Mouse (Mus musculus) MEL (cell line): Measurements from ENCODE around the gene Slamf8. TPM values are rescaled to one million over a fixed set of nuclear protein-coding genes. Genes with fewer than 3 reads are reported as not detected.

Experiments used
- DNase-seq: peaks from one replicate; pipeline ENCODE4 v3.0.0; 2011; ENCODE audit warnings: low read depth, low spot score
- H3K27ac ChIP-seq: 2 replicates; pipeline ENCODE4 v1.5.1; 2012; ENCODE audit warnings: low read depth, mild to moderate bottlenecking, control low read depth, low read length, moderate library complexity; ENCODE audit not compliant: control insufficient read depth
- H3K27me3 ChIP-seq, 2 experiments: fragments of 150-350 bp in 1 of 2; sonication (generic) in 1 of 2; 2 replicates each; pipeline ENCODE4 v1.6.1; 2012; ENCODE audit warnings: low read length in 2 of 2, mild to moderate bottlenecking in 2 of 2, improper control_type of control experiment in 1 of 2, moderate library complexity in 1 of 2; ENCODE audit not compliant: insufficient read depth in 2 of 2, control insufficient read depth in 1 of 2
- H3K36me3 ChIP-seq, 2 experiments: 2 replicates each; pipeline ENCODE4 v1.6.1; 2012 to 2014; ENCODE audit warnings: low read length in 2 of 2, improper control_type of control experiment in 1 of 2, inconsistent platforms in 1 of 2, mild to moderate bottlenecking in 1 of 2; ENCODE audit not compliant: insufficient read depth in 2 of 2, control insufficient read depth in 1 of 2
- H3K4me1 ChIP-seq, 2 experiments: fragments of 150-350 bp in 1 of 2; sonication (generic) in 1 of 2; 2 replicates each; pipeline ENCODE4 v1.6.1; 2012; ENCODE audit warnings: low read length in 2 of 2, improper control_type of control experiment in 1 of 2, mild to moderate bottlenecking in 1 of 2; ENCODE audit not compliant: insufficient read depth in 2 of 2, control insufficient read depth in 1 of 2
- H3K4me3 ChIP-seq, 2 experiments: fragments of 150-350 bp in 1 of 2; sonication (generic) in 1 of 2; 2 replicates each; pipeline ENCODE4 v1.5.1; 2012; ENCODE audit warnings: low read depth in 2 of 2, low read length in 2 of 2, mild to moderate bottlenecking in 2 of 2, moderate library complexity in 2 of 2, control low read depth in 1 of 2, improper control_type of control experiment in 1 of 2; ENCODE audit not compliant: control insufficient read depth in 1 of 2, insufficient read depth in 1 of 2
- H3K79me2 ChIP-seq: 2 replicates; pipeline ENCODE4 v1.6.1; 2012; ENCODE audit warnings: mild to moderate bottlenecking, low read length, moderate library complexity; ENCODE audit not compliant: control insufficient read depth, poor library complexity, insufficient read depth
- H3K9ac ChIP-seq: 2 replicates; pipeline ENCODE4 v1.6.1; 2012; ENCODE audit warnings: low read depth, mild to moderate bottlenecking, control low read depth, low read length, moderate library complexity; ENCODE audit not compliant: control insufficient read depth, poor library complexity, severe bottlenecking
- H3K9me3 ChIP-seq: fragments of 150-350 bp; sonication (generic); replicated peaks from 2 replicates; pipeline ENCODE4 v1.6.1; 2012; ENCODE audit warnings: mild to moderate bottlenecking, low read length, improper control_type of control experiment, moderate library complexity; ENCODE audit not compliant: insufficient read depth
- CHD2 ChIP-seq: IDR thresholded peaks from 2 replicates; pipeline ENCODE4 v1.6.1; 2011; ENCODE audit warnings: low read length, improper control_type of control experiment
- CTCF ChIP-seq, 3 experiments: IDR thresholded peaks in 2 of 3; conservative IDR thresholded peaks in 1 of 3; 2 replicates each; pipeline ENCODE4 v1.5.1; 2011 to 2012; ENCODE audit warnings: low read length in 3 of 3, low read depth in 2 of 3, mild to moderate bottlenecking in 2 of 3, improper control_type of control experiment in 1 of 3, inconsistent platforms in 1 of 3, mixed read lengths in 1 of 3, moderate library complexity in 1 of 3; ENCODE audit not compliant: control insufficient read depth in 1 of 3, insufficient read depth in 1 of 3, poor library complexity in 1 of 3, severe bottlenecking in 1 of 3
- E2F4 ChIP-seq: IDR thresholded peaks from 2 replicates; pipeline ENCODE4 v1.6.1; 2011; ENCODE audit warnings: low read depth, low read length, improper control_type of control experiment, borderline replicate concordance
- ELF1 ChIP-seq: IDR thresholded peaks from 2 replicates; pipeline ENCODE4 v1.6.1; 2014; ENCODE audit warnings: low read depth, mild to moderate bottlenecking, inconsistent platforms, low read length, improper control_type of control experiment, moderate library complexity
- EP300 ChIP-seq, 2 experiments: IDR thresholded peaks; 2 replicates each; pipeline ENCODE4 v1.6.1; 2011; ENCODE audit warnings: improper control_type of control experiment in 2 of 2, low read length in 2 of 2, low read depth in 1 of 2, mild to moderate bottlenecking in 1 of 2
- ETS1 ChIP-seq: IDR thresholded peaks from 2 replicates; pipeline ENCODE4 v1.6.1; 2012; ENCODE audit warnings: low read depth, mild to moderate bottlenecking, inconsistent platforms, low read length, improper control_type of control experiment, moderate library complexity
- GABPA ChIP-seq: IDR thresholded peaks from 2 replicates; pipeline ENCODE4 v1.6.1; 2012; ENCODE audit warnings: low read depth, mild to moderate bottlenecking, inconsistent platforms, low read length, improper control_type of control experiment, moderate library complexity
- KAT2A ChIP-seq: conservative IDR thresholded peaks from 2 replicates; pipeline ENCODE4 v1.6.1; 2012; ENCODE audit warnings: low read depth, low read length, improper control_type of control experiment, inconsistent platforms
- NELFE ChIP-seq: IDR thresholded peaks from 2 replicates; pipeline ENCODE4 v1.6.1; 2011; ENCODE audit warnings: low read depth, low read length, improper control_type of control experiment
- POLR2A ChIP-seq, 2 experiments: IDR thresholded peaks; 2 replicates each; pipeline ENCODE4 v1.6.1; 2011 to 2012; ENCODE audit warnings: low read length in 2 of 2, mild to moderate bottlenecking in 2 of 2, control low read depth in 1 of 2, improper control_type of control experiment in 1 of 2, low read depth in 1 of 2, moderate library complexity in 1 of 2; ENCODE audit not compliant: control insufficient read depth in 1 of 2, insufficient read depth in 1 of 2, poor library complexity in 1 of 2
- POLR2AphosphoS2 ChIP-seq: IDR thresholded peaks from 2 replicates; pipeline ENCODE4 v1.6.1; 2011; ENCODE audit warnings: low read length, improper control_type of control experiment
- SIN3A ChIP-seq: IDR thresholded peaks from 2 replicates; pipeline ENCODE4 v1.6.1; 2012; ENCODE audit warnings: low read length, improper control_type of control experiment, inconsistent platforms
- TAL1 ChIP-seq: IDR thresholded peaks from 2 replicates; pipeline ENCODE4 v1.6.1; 2012; ENCODE audit warnings: mild to moderate bottlenecking, inconsistent platforms, low read length, moderate library complexity, mixed read lengths
- TBP ChIP-seq: IDR thresholded peaks from 2 replicates; pipeline ENCODE4 v1.8.0; 2011; ENCODE audit warnings: low read depth, low read length, improper control_type of control experiment
- TCF12 ChIP-seq: IDR thresholded peaks from 2 replicates; pipeline ENCODE4 v1.6.1; 2014; ENCODE audit warnings: low read depth, mild to moderate bottlenecking, inconsistent platforms, low read length, improper control_type of control experiment, moderate library complexity
- UBTF ChIP-seq: IDR thresholded peaks from 2 replicates; pipeline ENCODE4 v1.6.1; 2012; ENCODE audit warnings: low read depth, mild to moderate bottlenecking, inconsistent platforms, low read length, improper control_type of control experiment, moderate library complexity, borderline replicate concordance; ENCODE audit not compliant: insufficient read depth
- ZC3H11A ChIP-seq: IDR thresholded peaks from 2 replicates; pipeline ENCODE4 v1.6.1; 2012; ENCODE audit warnings: low read depth, mild to moderate bottlenecking, inconsistent platforms, low read length, improper control_type of control experiment
- ZKSCAN1 ChIP-seq: IDR thresholded peaks from 2 replicates; pipeline ENCODE4 v1.6.1; 2012; ENCODE audit warnings: low read depth, mild to moderate bottlenecking, inconsistent platforms, low read length, improper control_type of control experiment, moderate library complexity
- ZMIZ1 ChIP-seq: IDR thresholded peaks from 2 replicates; pipeline ENCODE4 v1.6.1; 2012; ENCODE audit warnings: low read depth, mild to moderate bottlenecking, inconsistent platforms, low read length, improper control_type of control experiment, moderate library complexity
- polyA plus RNA-seq, 2 experiments: library from polyadenylated mRNA; stranded (reverse) in 1 of 2; unstranded in 1 of 2; fragments of >175 nt in 1 of 2; fragments of >200 nt in 1 of 2; gene quantifications; 2 replicates each; pipeline versions ENCODE4 v1.2.1 to v1.2.4; 2012; ENCODE audit warnings: low replicate concordance in 2 of 2, low read depth in 1 of 2; ENCODE audit not compliant: insufficient read length in 2 of 2, insufficient read depth in 1 of 2, missing spikeins in 1 of 2
- total RNA-seq: library from RNA; depleted of rRNA; stranded (reverse); fragments of 300-350 nt; gene quantifications from 2 replicates; pipeline ENCODE4 v1.2.3, GENCODE M21; 2012

The Slamf8 gene
- total and polyA plus RNA-seq, 3 experiments = not detected

- H3K36me3 ChIP-seq = no peaks in the 10 kb centered on the region
- no peak overlapping the region for H3K9ac ChIP-seq
- no peaks in the 10 kb centered on the region for H3K4me1 ChIP-seq
- no peak for DNase-seq
- peaks cover 0 to 2% of the 10 kb centered on the region in 2 experiments; a peak in 1 of 4 replicates for H3K27me3 ChIP-seq
- no peaks in the 10 kb centered on the region for H3K79me2 ChIP-seq
- no peak overlapping the region for H3K4me3 ChIP-seq
- TF ChIP-seq TAL1 (no peak), UBTF (no peak), GABPA (no peak), POLR2A (IDR thresholded peaks at IDR 0.05; ENCODE audit: control insufficient read depth in 1 of 2, insufficient read depth in 1 of 2, low read depth in 1 of 2, low read length in 2 of 2, poor library complexity in 1 of 2) (no peak), EP300 (IDR thresholded peaks at IDR 0.05; ENCODE audit: low read depth in 1 of 2, low read length in 2 of 2) (no peak), ZC3H11A (no peak), TCF12 (no peak), CHD2 (no peak)
- TF ChIP-seq, all 39 proteins: peak for 0
- no peak overlapping the region for H3K27ac ChIP-seq
- H3K9me3 ChIP-seq = no peaks in the 10 kb centered on the region
Measured at GRCm38 (mm10) chr1:172616537-172617300, 26.4 kb upstream of the Slamf8 start.

- no peak overlapping the region for H3K9ac ChIP-seq
- peaks cover 0 to 2% of the 10 kb centered on the region in 2 experiments; a peak in 1 of 4 replicates for H3K27me3 ChIP-seq
- no peaks in the 10 kb centered on the region for H3K9me3 ChIP-seq
- no peaks in the 10 kb centered on the region for H3K36me3 ChIP-seq
- H3K4me3 ChIP-seq = no peak overlapping the region
- no peaks in the 10 kb centered on the region for H3K79me2 ChIP-seq
- no peak overlapping the region for H3K27ac ChIP-seq
- DNase-seq = no peak
- no peaks in the 10 kb centered on the region for H3K4me1 ChIP-seq
- no peak for TF ChIP-seq NELFE
- no peak for TF ChIP-seq ETS1
- TF ChIP-seq ZMIZ1 = no peak
- TF ChIP-seq CTCF (IDR thresholded peaks at IDR 0.05 in 2 of 3, conservative IDR thresholded peaks at IDR 0.05 in 1 of 3; ENCODE audit: control insufficient read depth in 1 of 3, insufficient read depth in 1 of 3, low read depth in 2 of 3, low read length in 3 of 3, poor library complexity in 1 of 3, severe bottlenecking in 1 of 3) = no peak
- TF ChIP-seq ZKSCAN1 = no peak
- TF ChIP-seq KAT2A = no peak
- no peak for TF ChIP-seq E2F4
- no peak for TF ChIP-seq POLR2AphosphoS2
- TF ChIP-seq TBP = no peak
- TF ChIP-seq ELF1 = no peak
- no peak for TF ChIP-seq SIN3A
Measured at GRCm38 (mm10) chr1:172615412-172615811, 25.0 kb upstream of the Slamf8 start.
